Mouse (Mus musculus) embryonic fibroblast, embryonic 13.5 days (primary cell): ENCODE data around the gene Cntn4. TPM values are rescaled to one million over a fixed set of nuclear protein-coding genes. Genes with fewer than 3 reads are reported as not detected.

Source experiments
- H3K27ac ChIP-seq: 2 replicates; pipeline ENCODE4 v1.5.1; 2012; ENCODE audit warnings: low read length, control low read depth, inconsistent platforms; ENCODE audit not compliant: insufficient read depth
- H3K4me1 ChIP-seq: 2 replicates; pipeline ENCODE4 v1.6.1; 2011; ENCODE audit warnings: low read length; ENCODE audit not compliant: control insufficient read depth, insufficient read depth
- H3K4me3 ChIP-seq: 2 replicates; pipeline ENCODE4 v1.5.1; 2011; ENCODE audit warnings: mild to moderate bottlenecking, control low read depth, low read length; ENCODE audit not compliant: insufficient read depth
- CTCF ChIP-seq: IDR thresholded peaks from 2 replicates; pipeline ENCODE4 v1.5.1; 2011; ENCODE audit warnings: mild to moderate bottlenecking, control low read depth, low read length, moderate library complexity, borderline replicate concordance; ENCODE audit not compliant: insufficient read depth
- POLR2A ChIP-seq: IDR thresholded peaks from 2 replicates; pipeline ENCODE4 v1.6.1; 2011; ENCODE audit warnings: low read depth, mild to moderate bottlenecking, control low read depth, low read length, moderate library complexity
- polyA plus RNA-seq: library from polyadenylated mRNA; stranded (reverse); fragments of >200 nt; gene quantifications from 2 replicates; pipeline ENCODE4 v1.2.4, GENCODE M21; 2011; ENCODE audit warnings: low read depth; ENCODE audit not compliant: missing spikeins, insufficient read length

The Cntn4 gene
- polyA plus RNA-seq = 0.28 and 0.90 TPM in 2 replicates

DNA sequence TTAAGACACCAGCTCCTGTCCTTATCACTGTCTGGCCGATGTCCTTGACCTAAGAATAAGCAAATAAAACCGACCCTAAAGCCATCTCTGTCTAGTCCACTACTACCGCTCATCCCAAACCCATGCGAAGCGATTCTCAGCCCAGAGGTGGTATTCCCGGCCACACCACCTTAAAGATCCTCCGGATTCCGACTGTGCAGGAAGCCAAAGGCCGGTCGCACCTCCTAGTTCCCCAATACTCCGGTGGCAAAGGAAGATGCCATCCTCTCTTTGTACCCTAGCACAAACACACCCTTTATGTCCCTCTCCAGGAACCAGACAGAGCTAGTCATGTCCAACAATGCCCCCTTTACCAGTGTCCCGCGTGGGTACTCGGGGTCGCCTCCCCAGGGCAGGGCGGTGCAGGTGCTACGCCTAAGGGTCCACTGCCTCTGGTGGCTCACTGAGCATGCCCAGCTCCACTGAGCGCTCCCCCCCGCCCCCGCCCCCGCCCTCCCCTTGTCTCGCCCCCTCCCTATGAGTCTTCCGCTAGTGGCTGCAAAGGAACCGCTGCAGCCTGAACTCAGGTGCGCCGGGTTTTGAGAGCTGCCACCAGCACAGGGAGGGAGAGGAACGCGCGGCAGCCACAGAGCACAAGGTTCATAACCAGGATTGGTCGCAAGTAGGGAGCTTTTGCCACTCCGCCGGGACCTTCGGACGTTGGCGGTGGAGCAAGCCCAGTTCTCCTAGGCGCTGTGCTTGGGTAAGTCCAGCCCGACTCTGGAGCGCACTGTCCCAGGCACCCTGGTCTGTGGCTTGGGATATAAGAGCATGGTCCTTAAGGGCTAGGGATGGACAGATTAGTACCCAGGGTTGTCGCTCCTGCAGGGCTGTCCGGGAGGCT, at the start of gene Cntn4:
TSS of gene Cntn4 (plus strand) at position 512 of the 883 bp plus-strand sequence.
- no peak for TF ChIP-seq CTCF
- no peak for TF ChIP-seq POLR2A
- no peaks in the 10 kb centered on the region for H3K4me1 ChIP-seq
- H3K27ac ChIP-seq = no peak within 1 kb of the TSS
- no peak within 1 kb of the TSS for H3K4me3 ChIP-seq

- H3K27ac ChIP-seq = no peak overlapping the region
- no peak overlapping the region for H3K4me3 ChIP-seq
- no peaks in the 10 kb centered on the region for H3K4me1 ChIP-seq
- TF ChIP-seq POLR2A = no peak
- no peak for TF ChIP-seq CTCF
Measured at GRCm38 (mm10) chr6:105674276-105674675, 3.2 kb upstream of the Cntn4 start.

DNA sequence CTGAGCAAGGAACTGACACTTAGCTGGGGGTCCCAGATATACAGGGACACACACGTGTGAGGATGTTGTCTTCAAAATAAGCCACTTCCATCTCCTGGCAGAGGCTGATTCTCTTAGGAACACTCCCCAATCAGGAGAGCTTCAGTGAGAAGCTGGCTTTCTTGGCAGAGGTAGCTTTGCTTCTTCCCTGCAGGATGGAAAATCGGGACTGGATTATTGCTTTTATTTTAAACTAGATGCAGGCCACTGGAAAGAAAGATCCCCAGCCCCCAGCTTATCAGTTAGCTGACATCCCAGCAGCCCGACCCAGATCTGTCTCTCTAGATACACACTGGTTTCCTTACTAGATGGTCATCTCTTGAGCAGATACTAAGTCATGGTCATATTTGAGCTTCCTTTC, 2.4 kb upstream of the Cntn4 start:
- H3K4me3 ChIP-seq = no peak overlapping the region
- H3K27ac ChIP-seq = no peak overlapping the region
- no peak for TF ChIP-seq CTCF
- TF ChIP-seq POLR2A = no peak
- no peaks in the 10 kb centered on the region for H3K4me1 ChIP-seq

- no peak overlapping the region for H3K4me3 ChIP-seq
- TF ChIP-seq POLR2A (no peak), CTCF (no peak)
- no peak overlapping the region for H3K27ac ChIP-seq
- H3K4me1 ChIP-seq = no peaks in the 10 kb centered on the region
Measured at GRCm38 (mm10) chr6:105676637-105677036, 823 bp upstream of the Cntn4 start.

- no peak overlapping the region for H3K27ac ChIP-seq
- no peak overlapping the region for H3K4me3 ChIP-seq
- H3K4me1 ChIP-seq = no peaks in the 10 kb centered on the region
- TF ChIP-seq CTCF (no peak), POLR2A (no peak)
Measured at GRCm38 (mm10) chr6:105678778-105679177, 1.3 kb downstream of the Cntn4 start.

DNA sequence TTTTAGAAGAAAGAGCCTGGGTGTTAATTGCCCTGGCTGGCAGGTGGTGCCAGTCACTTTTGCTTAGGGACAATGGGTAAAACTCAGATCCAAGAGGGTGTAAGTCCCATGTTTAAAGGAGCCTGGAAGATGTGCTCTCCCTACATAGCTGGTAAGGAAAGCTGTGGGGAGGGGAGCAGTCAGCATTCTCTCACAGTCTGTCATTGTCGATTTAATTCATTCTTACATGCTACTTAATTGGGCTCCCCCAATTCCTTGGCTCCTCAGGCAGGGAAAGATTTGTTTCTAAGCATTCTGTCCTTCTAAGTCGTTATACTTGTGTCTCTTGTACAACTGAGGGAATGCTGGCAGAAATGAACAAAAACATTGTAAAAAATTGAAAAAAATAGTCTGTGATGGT, 4.0 kb downstream of the Cntn4 start:
- no peak overlapping the region for H3K27ac ChIP-seq
- no peaks in the 10 kb centered on the region for H3K4me1 ChIP-seq
- TF ChIP-seq POLR2A = no peak
- no peak for TF ChIP-seq CTCF
- no peak overlapping the region for H3K4me3 ChIP-seq

DNA sequence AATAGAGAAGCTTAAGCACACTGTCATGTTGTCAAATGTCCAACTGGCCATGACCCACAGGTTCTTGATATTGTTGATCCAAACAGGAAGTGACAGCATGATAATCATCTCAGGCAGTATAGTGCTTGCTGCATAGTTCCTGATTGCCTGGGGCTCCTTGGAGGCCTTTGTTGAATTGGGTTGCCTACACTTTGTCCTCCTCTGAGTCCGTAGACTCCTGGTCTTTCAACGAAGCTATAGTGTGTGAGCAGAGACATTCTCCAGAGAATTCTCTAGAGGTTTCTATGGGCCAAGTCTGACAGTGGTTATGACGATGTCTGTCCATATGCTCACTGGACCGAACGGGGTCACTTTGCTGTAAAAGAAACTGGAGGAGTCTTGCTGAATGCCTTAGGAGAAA, 5.8 kb downstream of the Cntn4 start:
- no peak overlapping the region for H3K27ac ChIP-seq
- no peaks in the 10 kb centered on the region for H3K4me1 ChIP-seq
- no peak for TF ChIP-seq POLR2A
- no peak for TF ChIP-seq CTCF
- no peak overlapping the region for H3K4me3 ChIP-seq

DNA sequence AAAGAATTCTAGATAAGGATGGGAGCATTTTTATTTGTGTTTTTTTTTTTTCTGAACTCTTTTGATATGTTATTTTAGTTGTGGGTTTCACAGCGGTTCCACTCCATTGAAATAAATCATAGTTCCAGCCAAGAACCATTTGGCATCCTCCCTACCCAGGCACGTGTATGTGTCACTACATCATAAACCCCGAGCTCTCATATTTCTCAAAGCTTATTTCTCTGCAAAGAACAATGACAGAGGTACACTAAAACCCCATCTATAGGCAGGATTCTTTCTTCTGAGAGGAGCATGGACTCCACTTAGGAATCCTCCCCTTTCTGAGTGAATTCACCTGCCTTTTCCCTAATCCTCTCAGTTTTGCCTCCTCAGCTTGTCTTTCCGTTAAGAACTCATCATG, 6.7 kb downstream of the Cntn4 start:
- TF ChIP-seq CTCF (no peak), POLR2A (no peak)
- H3K27ac ChIP-seq = no peak overlapping the region
- H3K4me3 ChIP-seq = no peak overlapping the region
- H3K4me1 ChIP-seq = no peaks in the 10 kb centered on the region

- no peaks in the 10 kb centered on the region for H3K4me1 ChIP-seq
- H3K4me3 ChIP-seq = no peak overlapping the region
- TF ChIP-seq CTCF = no peak
- TF ChIP-seq POLR2A = no peak
- H3K27ac ChIP-seq = no peak overlapping the region
Measured at GRCm38 (mm10) chr6:105688195-105688594, 10.7 kb downstream of the Cntn4 start.

DNA sequence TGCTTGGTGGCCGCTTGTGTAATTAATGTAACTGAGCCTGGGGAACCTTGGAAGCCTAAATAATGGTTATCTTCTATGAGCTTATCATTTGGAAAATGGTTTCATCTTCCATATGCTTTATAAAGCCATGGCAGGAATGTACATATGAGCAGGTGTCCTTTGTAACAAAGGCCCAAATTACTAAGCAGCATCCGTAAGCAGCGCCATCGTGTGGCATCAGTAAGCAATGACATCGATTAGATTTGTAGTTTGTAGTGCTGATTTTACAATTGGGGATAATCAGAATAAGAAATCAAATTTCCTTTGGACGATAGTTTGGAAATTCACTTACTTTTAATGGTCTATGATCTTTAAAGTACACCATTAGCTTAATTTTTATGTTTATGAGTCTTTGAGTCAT, 64.6 kb downstream of the Cntn4 start:
- Histone ChIP-seq H3K4me3 (no peak overlapping the region), H3K27ac (no peak overlapping the region), H3K4me1 (no peaks in the 10 kb centered on the region)
- TF ChIP-seq POLR2A (no peak), CTCF (no peak)
